ENCODE assay signal across 8 mouse cellular contexts in genomic region chr2:181302041-181302440, GRCm38 (mm10). TPM values are rescaled to one million over a fixed set of nuclear protein-coding genes. Genes with fewer than 3 reads are reported as not detected.
A peak's percentile ranks its signal among the peaks of the same experiment; 100 is the strongest.
DNase-seq lines count a peak whose midpoint lies in the region; ATAC-seq lines count a peak whose summit lies in the region.

No protein-coding gene starts in this region.

- no peak overlapping the region for H3K9ac ChIP-seq in liver, embryonic 13.5 days

- H3K9me3 ChIP-seq in liver, embryonic 13.5 days (replicated peaks), result no peaks in the 10 kb centered on the region

- no peak overlapping the region for H3K4me2 ChIP-seq in liver, embryonic 13.5 days

- peaks cover 29% of the 10 kb centered on the region for H3K36me3 ChIP-seq in liver, embryonic 13.5 days

- H3K4me1 ChIP-seq in liver, embryonic 13.5 days (replicated peaks), result no peaks in the 10 kb centered on the region

- peaks cover 22% of the 10 kb centered on the region for H3K27me3 ChIP-seq in liver, embryonic 13.5 days

- peak; percentile 71 for DNase-seq in kidney, postnatal 10 days
- DNase-seq in kidney, adult 11 months, result no peak
- DNase-seq in ES-CJ7 (ENCODE audit: low read depth, low spot score), result peak; percentile 88
- peak; percentile 91 for DNase-seq in ZHBTc4 (ENCODE audit: low read depth, low spot score)
- peak; percentile 39 for DNase-seq in liver, embryonic 13.5 days
- DNase-seq in urinary bladder, postnatal 4 days (ENCODE audit: low spot score in 2 of 2), result no peak
- no peak for DNase-seq in cerebellum, adult 9-11 months
- DNase-seq in natural killer cell, adult 2 months (ENCODE audit: low spot score in 2 of 2), result no peak

- WGBS in liver, embryonic 13.5 days (ENCODE audit: insufficient replicate concordance), result 33% methylated on average over 3 of the region's 3 CpGs

- no peak overlapping the region for H3K27ac ChIP-seq in liver, embryonic 13.5 days

- no peak for ATAC-seq in liver, embryonic 13.5 days (ENCODE audit: low read depth)

- no peak overlapping the region for H3K4me3 ChIP-seq in liver, embryonic 13.5 days (replicated peaks)

RNA-seq across cellular contexts. Expression of gene Stmn3, which starts 12.3 kb away (rescaled TPM):
- 0.60 and 0.91 TPM in 2 replicates for polyA plus RNA-seq in liver, embryonic 13.5 days (2015; fragmentation: Nextera tagmentation; extraction: Ambion mirVana)

RNA-seq across cellular contexts. Expression of gene Gmeb2, which starts 14.2 kb away (rescaled TPM):
- 8.1 and 9.3 TPM in 2 replicates for polyA plus RNA-seq in liver, embryonic 13.5 days (2015; fragmentation: Nextera tagmentation; extraction: Ambion mirVana)

RNA-seq across cellular contexts. Expression of gene Rtel1, which starts 17.5 kb away (rescaled TPM):
- 24.5 and 26.2 TPM in 2 replicates for polyA plus RNA-seq in liver, embryonic 13.5 days (2015; fragmentation: Nextera tagmentation; extraction: Ambion mirVana)

Comparison
In these comparisons a context has a peak if more than half of its experiments do, and no peak if none do; other contexts are left out.
1. DNase-seq: peak in kidney, postnatal 10 days (single experiment), ES-CJ7 (single experiment), ZHBTc4 (single experiment) and liver, embryonic 13.5 days (single experiment); none in kidney, adult 11 months (single experiment), urinary bladder, postnatal 4 days (0 of 2), cerebellum, adult 9-11 months (single experiment) and natural killer cell, adult 2 months (0 of 2).